Mouse (Mus musculus) myocyte (in vitro differentiated cells): ENCODE results near the gene Rtn4. TPM values are rescaled to one million over a fixed set of nuclear protein-coding genes. Genes with fewer than 3 reads are reported as not detected.

Experiments used
- H3K27me3 ChIP-seq: one replicate; pipeline ENCODE4 v1.6.1; 2011; ENCODE audit not compliant: control insufficient read depth, insufficient read depth, insufficient read length
- H3K36me3 ChIP-seq: one replicate; pipeline ENCODE4 v1.6.1; 2011; ENCODE audit not compliant: control insufficient read depth, insufficient read depth
- H3K4me2 ChIP-seq: one replicate; pipeline ENCODE4 v1.6.1; 2011; ENCODE audit warnings: low read depth, control low read depth
- H3K4me3 ChIP-seq: one replicate; pipeline ENCODE4 v1.5.1; 2011; ENCODE audit warnings: mild to moderate bottlenecking, control low read depth, moderate library complexity
- H3K79me2 ChIP-seq: one replicate; pipeline ENCODE4 v1.6.1; 2011; ENCODE audit not compliant: control insufficient read depth, insufficient read depth
- H3ac ChIP-seq: one replicate; pipeline ENCODE4 v1.6.1; 2011; ENCODE audit not compliant: control insufficient read depth, insufficient read length
- CEBPB ChIP-seq: IDR thresholded peaks from 2 replicates; pipeline ENCODE4 v1.6.1; 2011; ENCODE audit warnings: mild to moderate bottlenecking, moderate library complexity; ENCODE audit not compliant: poor library complexity, insufficient read depth, severe bottlenecking
- E2F4 ChIP-seq: IDR thresholded peaks from one replicate; pipeline ENCODE4 v1.6.1; 2011; ENCODE audit warnings: mild to moderate bottlenecking, control low read depth, moderate library complexity; ENCODE audit not compliant: insufficient read depth
- MAX ChIP-seq: IDR thresholded peaks from one replicate; pipeline ENCODE4 v1.6.1; 2011; ENCODE audit warnings: low read depth, mild to moderate bottlenecking, control low read depth
- MYOD1 ChIP-seq, 3 experiments: IDR thresholded peaks; one replicate each; pipeline ENCODE4 v1.6.1; 2011; ENCODE audit warnings: control low read depth in 2 of 3, low read depth in 2 of 3, mild to moderate bottlenecking in 2 of 3, moderate library complexity in 1 of 3; ENCODE audit not compliant: insufficient read length in 2 of 3, control insufficient read depth in 1 of 3
- MYOG ChIP-seq, 3 experiments: IDR thresholded peaks; one replicate each; pipeline ENCODE4 v1.6.1; 2011; ENCODE audit warnings: control low read depth in 2 of 3, low read depth in 2 of 3, mild to moderate bottlenecking in 2 of 3; ENCODE audit not compliant: insufficient read length in 2 of 3, control insufficient read depth in 1 of 3, insufficient read depth in 1 of 3
- POLR2A ChIP-seq: IDR thresholded peaks from one replicate; pipeline ENCODE4 v1.6.1; 2011; ENCODE audit warnings: low read depth, mild to moderate bottlenecking, control low read depth, moderate library complexity; ENCODE audit not compliant: insufficient read length
- POLR2AphosphoS2 ChIP-seq: IDR thresholded peaks from one replicate; pipeline ENCODE4 v1.6.1; 2011; ENCODE audit warnings: low read depth, control low read depth; ENCODE audit not compliant: insufficient read length
- REST ChIP-seq: IDR thresholded peaks from one replicate; pipeline ENCODE4 v1.6.1; 2011; ENCODE audit warnings: mild to moderate bottlenecking, control low read depth, moderate library complexity; ENCODE audit not compliant: insufficient read depth, insufficient read length
- SRF ChIP-seq: IDR thresholded peaks from one replicate; pipeline ENCODE4 v1.6.1; 2011; ENCODE audit warnings: low read depth; ENCODE audit not compliant: control insufficient read depth, insufficient read length
- TCF12 ChIP-seq: IDR thresholded peaks from one replicate; pipeline ENCODE4 v1.6.1; 2011; ENCODE audit warnings: mild to moderate bottlenecking, control low read depth; ENCODE audit not compliant: poor library complexity, insufficient read depth, severe bottlenecking
- TCF3 ChIP-seq: IDR thresholded peaks from one replicate; pipeline ENCODE4 v1.6.1; 2011; ENCODE audit warnings: low read depth, control low read depth; ENCODE audit not compliant: insufficient read length
- USF1 ChIP-seq: IDR thresholded peaks from one replicate; pipeline ENCODE4 v1.6.1; 2011; ENCODE audit warnings: low read depth, mild to moderate bottlenecking, control low read depth, moderate library complexity
- polyA plus RNA-seq: library from polyadenylated mRNA; unstranded; fragments of >200 nt; fragmentation: generic; extraction: Trizol; gene quantifications from one replicate; pipeline ENCODE4 v1.2.1, GENCODE M21; 2012; ENCODE audit warnings: missing spikeins

Gene Rtn4
- polyA plus RNA-seq, 1 experiment = 309 TPM

DNA sequence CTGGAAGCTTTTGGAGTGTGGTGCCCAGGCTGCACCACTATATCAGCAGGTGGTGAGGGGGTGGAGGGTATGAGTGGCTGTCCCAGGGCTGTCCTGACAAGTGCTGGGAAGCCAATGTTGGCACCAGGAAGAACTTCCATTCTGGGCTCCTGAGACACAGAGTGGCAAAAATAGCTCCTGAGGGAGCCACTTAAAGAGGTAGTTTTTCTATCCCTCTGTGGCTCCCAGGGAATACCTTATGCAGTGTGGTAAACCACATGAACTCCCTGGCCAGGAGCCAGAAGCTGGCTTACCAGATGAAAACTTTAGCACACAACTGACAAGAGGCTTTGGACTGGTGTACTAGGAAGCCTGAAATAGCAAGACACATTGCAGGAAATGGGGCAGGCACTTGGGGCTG lies 85.2 kb downstream of the Rtn4 start:
- Histone ChIP-seq H3K27me3 (no peaks in the 10 kb centered on the region), H3K4me2 (peak overlapping the region; percentile 25), H3K79me2 (no peaks in the 10 kb centered on the region), H3ac (no peak overlapping the region), H3K36me3 (no peaks in the 10 kb centered on the region), H3K4me3 (no peak overlapping the region)
- TF ChIP-seq MAX (no peak), E2F4 (no peak), MYOG (IDR thresholded peaks at IDR 0.05; ENCODE audit: control insufficient read depth in 1 of 3, insufficient read depth in 1 of 3, insufficient read length in 2 of 3, low read depth in 2 of 3) (peak; percentile 40 to 89 (median 56)), MYOD1 (IDR thresholded peaks at IDR 0.05; ENCODE audit: control insufficient read depth in 1 of 3, insufficient read length in 2 of 3, low read depth in 2 of 3) (peak; percentile 64 to 92 (median 82)), POLR2A (no peak), SRF (no peak), REST (no peak), TCF12 (peak; percentile 43), CEBPB (no peak), TCF3 (peak; percentile 86), POLR2AphosphoS2 (no peak), USF1 (no peak)

DNA sequence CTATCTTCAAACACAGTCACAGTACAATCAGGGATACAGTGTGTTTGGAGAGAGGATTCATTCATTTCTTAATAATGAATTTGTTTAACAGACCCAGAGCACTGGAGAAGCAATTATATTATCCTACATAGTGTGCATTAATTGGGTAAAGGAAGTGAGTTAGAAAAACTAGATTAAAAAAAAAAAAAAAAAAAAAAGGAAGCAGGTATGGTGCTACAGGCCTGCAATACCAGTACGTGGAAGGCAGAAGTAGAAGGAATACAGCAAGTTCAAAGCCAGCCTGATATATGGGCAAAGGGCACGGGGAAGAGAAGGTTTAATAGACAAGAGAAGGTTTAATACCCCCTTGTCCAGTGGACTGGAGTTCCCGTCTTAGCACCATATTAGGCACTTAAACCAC lies 86.2 kb downstream of the Rtn4 start:
- no peak overlapping the region for H3K4me2 ChIP-seq
- H3K27me3 ChIP-seq = no peaks in the 10 kb centered on the region
- TF ChIP-seq E2F4 = no peak
- no peak for TF ChIP-seq MAX
- no peak for TF ChIP-seq MYOG (IDR thresholded peaks at IDR 0.05; ENCODE audit: control insufficient read depth in 1 of 3, insufficient read depth in 1 of 3, insufficient read length in 2 of 3, low read depth in 2 of 3)
- no peak overlapping the region for H3ac ChIP-seq
- no peaks in the 10 kb centered on the region for H3K36me3 ChIP-seq
- H3K4me3 ChIP-seq = no peak overlapping the region
- no peaks in the 10 kb centered on the region for H3K79me2 ChIP-seq

DNA sequence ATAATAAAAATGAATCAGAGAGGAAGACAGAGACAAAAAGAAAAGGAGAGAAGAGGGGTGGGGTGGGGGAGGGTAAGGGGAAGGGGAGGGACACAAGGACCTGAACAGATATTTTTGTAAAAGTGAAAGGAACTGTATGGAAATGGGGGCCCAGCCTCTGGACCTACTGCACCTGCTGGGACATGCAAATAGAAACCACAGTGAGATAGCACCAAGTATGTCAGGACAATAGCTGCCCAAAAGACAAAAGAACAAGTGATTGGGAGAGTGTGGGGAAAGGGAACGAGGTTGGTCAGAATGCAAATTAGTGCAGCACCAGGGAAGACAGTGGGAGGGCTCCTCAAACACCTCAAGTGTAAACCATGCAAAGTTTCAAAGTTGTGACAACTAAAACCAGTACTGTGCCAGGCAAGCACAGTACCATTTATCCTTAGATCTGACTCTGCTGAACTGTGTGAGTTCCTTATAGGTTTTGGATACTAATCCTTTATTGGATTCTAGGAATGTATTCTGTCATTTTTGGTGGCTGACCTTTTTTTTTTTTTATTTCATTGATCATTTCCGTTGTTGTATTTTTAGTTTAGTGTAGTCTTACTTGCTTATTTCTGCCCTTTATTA lies 86.8 kb downstream of the Rtn4 start:
- Histone ChIP-seq H3K4me3 (no peak overlapping the region), H3K79me2 (no peaks in the 10 kb centered on the region), H3ac (no peak overlapping the region), H3K4me2 (no peak overlapping the region), H3K36me3 (no peaks in the 10 kb centered on the region), H3K27me3 (no peaks in the 10 kb centered on the region)
- TF ChIP-seq E2F4 = no peak
- TF ChIP-seq MYOD1 (IDR thresholded peaks at IDR 0.05; ENCODE audit: control insufficient read depth in 1 of 3, insufficient read length in 2 of 3, low read depth in 2 of 3) = peak in 2 of 3 experiments; percentile 9 to 41
- TF ChIP-seq SRF = no peak
- no peak for TF ChIP-seq POLR2AphosphoS2
- no peak for TF ChIP-seq TCF3

DNA sequence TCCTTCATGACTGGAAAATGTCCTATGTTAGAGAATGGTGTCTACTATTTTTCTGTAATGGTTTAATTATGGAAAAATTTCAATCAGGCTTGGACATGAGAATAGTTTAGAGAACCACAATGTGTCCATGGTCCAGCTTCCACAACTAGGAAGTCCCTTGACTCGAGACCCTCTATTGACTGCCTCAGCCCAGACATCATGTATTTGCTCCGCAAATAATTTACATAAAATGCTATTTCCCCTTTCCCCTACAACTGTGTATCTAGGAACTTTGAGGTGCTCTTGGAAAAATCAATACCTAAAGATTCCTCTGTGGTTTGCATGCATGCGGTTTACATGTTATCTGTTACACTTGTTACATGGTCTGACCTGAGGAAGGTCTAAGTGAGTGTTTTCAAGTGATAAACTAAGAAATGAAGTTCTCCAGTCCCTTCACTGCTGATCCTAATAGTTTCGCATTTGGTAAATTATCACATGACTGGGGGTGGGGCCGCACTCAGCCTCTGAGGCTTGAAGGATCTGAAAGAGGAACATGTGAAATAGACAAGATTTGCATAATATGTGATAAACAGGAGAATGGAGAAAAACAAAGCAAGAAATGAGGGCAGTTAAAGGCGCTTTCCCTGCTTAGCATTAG lies 94.0 kb downstream of the Rtn4 start:
- Histone ChIP-seq H3K79me2 (no peaks in the 10 kb centered on the region), H3K27me3 (no peaks in the 10 kb centered on the region), H3ac (no peak overlapping the region), H3K36me3 (no peaks in the 10 kb centered on the region), H3K4me2 (no peak overlapping the region), H3K4me3 (no peak overlapping the region)
- no peak for TF ChIP-seq POLR2AphosphoS2
- TF ChIP-seq TCF12 = no peak
- TF ChIP-seq POLR2A = no peak
- no peak for TF ChIP-seq E2F4
- no peak for TF ChIP-seq TCF3
- TF ChIP-seq MYOG (IDR thresholded peaks at IDR 0.05; ENCODE audit: control insufficient read depth in 1 of 3, insufficient read depth in 1 of 3, insufficient read length in 2 of 3, low read depth in 2 of 3) = no peak
- TF ChIP-seq MYOD1 (IDR thresholded peaks at IDR 0.05; ENCODE audit: control insufficient read depth in 1 of 3, insufficient read length in 2 of 3, low read depth in 2 of 3) = no peak
- no peak for TF ChIP-seq SRF
- TF ChIP-seq CEBPB = no peak
- no peak for TF ChIP-seq MAX
- no peak for TF ChIP-seq REST
- no peak for TF ChIP-seq USF1

DNA sequence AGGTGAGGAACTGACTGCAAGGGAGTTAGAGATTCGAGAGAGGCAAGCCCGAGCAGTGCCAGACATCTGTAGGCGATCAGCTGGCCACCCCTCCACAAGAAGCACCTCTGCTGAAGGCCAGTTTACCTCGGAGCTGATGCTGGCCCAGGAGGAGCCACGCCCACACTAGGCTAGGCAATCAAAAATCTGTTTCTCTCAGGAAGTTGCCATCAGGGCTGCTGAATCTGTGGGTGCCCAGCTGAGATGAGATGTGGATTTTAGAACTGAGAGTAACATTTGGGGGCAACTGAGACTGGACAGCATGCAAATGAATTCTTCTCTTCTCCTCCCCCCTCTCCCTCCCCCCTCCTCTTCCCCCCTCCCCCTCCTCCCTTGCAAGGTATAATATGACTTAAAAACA lies 94.7 kb downstream of the Rtn4 start:
- TF ChIP-seq SRF (no peak), CEBPB (no peak), MAX (no peak), POLR2A (no peak), MYOD1 (IDR thresholded peaks at IDR 0.05; ENCODE audit: control insufficient read depth in 1 of 3, insufficient read length in 2 of 3, low read depth in 2 of 3) (no peak), E2F4 (no peak), USF1 (no peak), TCF3 (no peak), MYOG (IDR thresholded peaks at IDR 0.05; ENCODE audit: control insufficient read depth in 1 of 3, insufficient read depth in 1 of 3, insufficient read length in 2 of 3, low read depth in 2 of 3) (no peak), POLR2AphosphoS2 (no peak), REST (no peak)
- no peak overlapping the region for H3K4me2 ChIP-seq
- H3K4me3 ChIP-seq = no peak overlapping the region
- H3K27me3 ChIP-seq = no peaks in the 10 kb centered on the region
- no peak overlapping the region for H3ac ChIP-seq
- no peaks in the 10 kb centered on the region for H3K79me2 ChIP-seq
- no peaks in the 10 kb centered on the region for H3K36me3 ChIP-seq
